Mouse (Mus musculus) right cerebral cortex, postnatal 10 days (tissue): ENCODE measurements around the gene Shmt1.
"Not testable (repeated sequence)": the region's sequence is repeated elsewhere in the genome, so short reads cannot be mapped to it uniquely, and the experiment has no call there.

Experiments
- DNase-seq, 2 experiments: peaks; one replicate each; pipeline ENCODE4 v3.0.0; 2021; ENCODE audit warnings: low spot score in 2 of 2

Gene Shmt1

GRCm38 (mm10) chr11:60811618-60812017, at the start of gene Shmt1:
Gene Shmt1 (minus strand): TSS chr11:60811718.
- DNase-seq, result not testable (repeated sequence)

- no peak for DNase-seq
Observed at GRCm38 (mm10) chr11:60856587-60856986, 45.1 kb upstream of the Shmt1 start.

- DNase-seq, result no peak
Observed at GRCm38 (mm10) chr11:60845415-60845814, 33.9 kb upstream of the Shmt1 start.

DNA sequence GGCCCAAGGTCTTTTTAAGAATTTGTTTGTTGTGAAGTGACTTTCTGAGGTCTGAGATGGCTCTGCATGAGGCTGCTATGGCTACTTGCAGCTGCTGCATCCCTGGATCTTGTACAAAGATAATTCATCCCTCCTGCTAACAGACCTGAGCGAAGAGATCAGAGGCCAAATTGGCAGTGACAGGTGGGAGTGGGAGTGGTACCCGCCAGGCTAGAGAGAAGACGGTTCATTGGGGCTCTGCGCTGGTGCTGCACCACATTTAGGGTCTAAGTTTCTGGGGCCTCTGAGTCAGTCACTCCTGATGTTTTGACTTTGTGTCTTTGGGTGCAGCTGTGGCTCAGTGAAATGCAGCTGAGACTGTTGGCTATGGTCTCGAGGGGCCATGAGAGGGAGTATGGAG, 31.9 kb upstream of the Shmt1 start:
- DNase-seq, result no peak

GRCm38 (mm10) chr11:60841467-60842200, 30.1 kb upstream of the Shmt1 start:
- DNase-seq, result no peak

DNA sequence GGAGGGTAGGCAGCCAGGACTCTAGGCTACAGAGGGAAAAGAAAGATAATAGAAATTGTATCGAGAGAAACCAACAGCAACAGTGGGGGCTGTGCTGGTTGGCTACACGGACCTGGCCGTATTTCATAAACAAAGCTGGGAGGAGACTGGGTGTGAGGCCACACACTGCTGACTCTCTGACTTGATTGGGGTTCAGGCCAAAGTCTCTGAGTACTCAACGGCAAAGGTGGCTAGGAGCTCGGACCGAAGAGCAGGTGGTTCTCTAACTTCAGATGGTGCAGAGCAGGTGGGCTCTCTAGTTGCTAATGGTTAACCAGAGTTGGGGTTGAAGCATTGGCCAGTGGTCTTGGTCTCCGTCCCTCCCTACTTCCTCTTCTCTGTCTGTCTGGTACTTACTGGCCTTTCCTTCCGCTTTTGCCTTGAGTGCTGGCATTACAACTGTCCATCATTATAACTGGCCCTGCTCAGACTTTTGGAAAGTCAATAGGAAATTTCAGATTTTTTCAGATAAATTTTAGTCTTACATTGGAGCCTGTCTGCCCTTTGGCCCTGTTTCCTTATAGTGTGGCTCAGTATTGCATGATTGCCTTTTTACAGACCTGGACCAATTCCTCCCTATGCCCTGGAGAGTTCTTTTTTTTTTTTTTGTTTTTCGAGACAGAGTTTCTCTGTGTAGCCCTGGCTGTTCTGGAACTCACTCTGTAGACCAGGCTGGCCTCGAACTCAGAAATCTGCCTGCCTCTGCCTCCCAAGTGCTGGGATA, 26.3 kb upstream of the Shmt1 start:
- DNase-seq, result no peak

DNA sequence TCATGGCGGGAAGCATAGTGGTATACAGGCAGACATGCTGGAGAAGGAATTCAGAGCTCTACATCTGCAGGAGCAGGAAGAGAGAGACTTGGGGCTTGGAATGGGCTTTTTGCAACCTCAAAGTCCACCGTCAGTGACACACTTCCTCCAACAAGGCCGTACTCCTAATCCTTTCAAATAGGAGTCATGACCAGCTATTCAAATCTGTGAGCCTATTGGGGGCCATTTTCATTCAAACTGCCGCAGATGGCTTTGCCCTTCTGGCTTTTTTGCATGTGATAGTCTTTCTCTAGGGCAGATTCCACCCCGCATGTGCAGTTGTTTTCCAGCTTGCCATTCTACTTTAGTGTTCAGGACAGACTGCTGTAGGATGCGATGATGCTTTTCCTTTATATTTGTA, 25.4 kb upstream of the Shmt1 start:
- no peak for DNase-seq

GRCm38 (mm10) chr11:60830433-60831052, 19.0 kb upstream of the Shmt1 start, which contains the start of gene Dhrs7b:
Gene Dhrs7b (plus strand): TSS chr11:60830631.
- peak; percentile 92 to 95 for DNase-seq

- no peak for DNase-seq
Observed at GRCm38 (mm10) chr11:60828903-60829302, 17.4 kb upstream of the Shmt1 start.

DNA sequence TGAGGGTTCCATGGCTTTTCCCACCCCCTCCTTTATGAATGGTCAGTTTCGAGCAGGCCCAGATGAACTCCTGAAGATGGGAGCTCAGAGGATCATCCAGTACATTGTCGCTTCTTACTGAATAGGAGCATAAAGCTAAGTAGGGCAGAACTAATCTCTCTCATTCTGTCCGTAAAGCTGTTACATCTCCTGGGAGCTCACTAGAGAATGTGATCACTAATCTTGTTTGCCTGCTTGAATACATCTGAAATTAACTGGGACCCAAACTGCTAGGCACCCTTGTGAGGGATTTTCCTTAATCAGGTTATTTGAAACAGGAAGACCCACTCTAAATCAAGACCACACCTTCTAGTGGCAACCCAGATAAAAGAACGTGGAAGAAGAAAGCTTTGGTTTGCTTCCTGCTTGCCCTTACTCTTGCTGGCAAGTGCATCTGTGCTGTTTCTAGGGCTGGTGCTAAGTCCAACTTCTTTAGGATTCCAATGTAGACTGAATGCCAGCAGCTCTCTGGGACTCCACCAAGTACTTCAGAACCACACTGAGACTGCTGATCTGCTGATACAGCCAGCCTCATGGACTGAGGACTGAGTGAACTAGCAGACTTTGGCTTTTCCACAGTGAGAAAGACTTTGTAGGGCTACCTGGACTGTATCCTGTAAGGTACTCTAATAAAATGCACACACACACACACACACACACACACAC, 15.9 kb upstream of the Shmt1 start:
- DNase-seq, result no peak

- DNase-seq, result no peak
Observed at GRCm38 (mm10) chr11:60826700-60827099, 15.2 kb upstream of the Shmt1 start.

DNA sequence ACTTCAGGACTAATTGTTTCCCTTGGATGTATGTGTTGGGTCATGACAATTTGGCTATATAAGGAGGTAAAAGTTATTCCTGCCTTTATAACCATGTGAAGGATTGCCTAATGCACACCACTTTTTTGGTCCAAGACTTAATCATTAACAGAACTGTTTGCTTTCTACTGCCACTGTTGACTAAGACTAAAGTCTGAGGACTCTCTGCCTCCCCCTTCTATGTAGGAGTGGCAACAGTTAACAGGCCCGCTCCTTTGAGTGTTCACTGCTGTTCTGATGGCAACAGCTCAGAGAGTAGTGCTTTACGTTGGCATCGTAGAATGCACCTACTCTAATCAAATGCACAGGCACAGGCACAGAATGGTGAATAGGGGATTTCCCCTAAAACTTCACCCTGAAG, 13.7 kb upstream of the Shmt1 start:
- DNase-seq, result no peak

GRCm38 (mm10) chr11:60823771-60824170, 12.3 kb upstream of the Shmt1 start:
- DNase-seq, result no peak

GRCm38 (mm10) chr11:60816398-60816797, 4.9 kb upstream of the Shmt1 start:
- DNase-seq, result no peak

DNA sequence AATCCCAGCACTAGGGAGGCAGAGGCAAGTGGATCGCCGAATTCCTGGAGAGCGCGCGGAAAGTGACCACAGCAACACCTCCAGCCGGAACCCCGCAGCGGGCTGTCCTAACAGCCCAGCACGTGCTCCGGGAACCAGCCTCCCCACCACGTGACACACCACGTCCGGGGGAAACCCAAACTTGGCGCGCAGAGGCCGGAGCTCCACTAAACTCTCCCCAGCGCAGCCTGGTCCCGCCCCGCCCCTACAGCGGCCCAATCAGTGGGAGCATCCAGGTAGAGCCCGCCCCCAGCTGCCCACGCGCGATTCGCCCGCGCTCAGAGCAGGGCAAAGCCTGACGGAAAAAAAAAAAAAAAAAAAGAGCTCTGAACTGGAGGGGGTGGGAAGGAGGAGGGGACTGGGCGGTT, 461 bp downstream of the Shmt1 start:
- DNase-seq, result peak; percentile 94 to 95

GRCm38 (mm10) chr11:60810046-60810965, 1.2 kb downstream of the Shmt1 start:
- DNase-seq, result no peak

DNA sequence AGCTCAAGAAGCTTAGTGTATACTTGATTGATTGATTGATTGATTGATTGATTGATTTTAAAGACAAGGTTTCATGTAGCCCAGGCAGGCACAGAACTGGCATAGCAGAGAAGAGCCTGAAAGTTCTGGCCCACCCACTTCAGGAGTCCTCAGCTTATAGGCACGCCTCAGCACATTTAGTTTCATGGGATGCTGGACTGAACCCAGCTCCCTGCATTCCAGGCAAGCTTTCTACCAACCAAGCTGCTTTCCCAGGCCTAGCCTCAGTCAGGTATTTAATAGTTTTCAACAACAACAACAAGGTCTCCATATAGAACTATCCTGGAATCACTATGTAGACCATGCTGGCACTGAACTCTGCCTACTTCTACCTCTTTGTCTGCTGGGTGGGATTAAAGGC, 2.0 kb downstream of the Shmt1 start:
- no peak for DNase-seq

DNA sequence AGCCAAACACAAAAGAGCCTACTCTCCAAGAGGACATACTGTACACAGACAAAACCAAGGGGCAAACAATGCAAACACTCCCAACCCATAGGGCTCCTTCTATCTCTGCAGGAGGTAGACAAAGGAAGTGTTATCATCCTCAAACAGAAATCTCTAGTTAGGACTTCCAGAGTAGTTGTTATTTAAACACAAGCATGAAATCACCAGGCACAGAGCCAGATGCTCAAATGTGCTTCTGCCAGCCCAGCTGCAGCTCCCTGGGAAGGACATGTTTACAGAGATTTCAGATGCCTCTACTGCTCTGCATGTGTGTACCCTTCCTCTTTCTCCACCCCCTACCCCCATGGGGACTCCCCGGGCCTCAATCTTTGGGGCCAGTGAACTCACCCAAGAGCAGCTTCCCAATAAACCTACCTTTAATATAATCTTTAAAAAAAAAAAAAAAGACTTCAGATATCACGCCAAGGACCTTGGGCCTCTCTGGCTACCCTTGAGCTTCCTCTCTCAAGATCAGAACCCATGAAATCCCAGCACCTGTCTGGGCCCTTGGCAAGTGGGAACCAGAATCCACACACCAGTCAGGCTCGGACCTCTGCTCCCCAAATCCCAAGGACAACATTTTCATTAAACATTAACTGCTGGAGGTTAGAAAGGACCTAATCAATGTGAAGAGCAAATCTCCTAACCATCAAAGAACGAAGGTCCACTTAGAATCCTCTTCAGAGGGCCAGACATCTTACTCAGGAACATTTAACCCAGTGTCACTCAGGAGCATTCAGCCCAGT, 3.0 kb downstream of the Shmt1 start:
- DNase-seq, result peak; percentile 55 to 58

DNA sequence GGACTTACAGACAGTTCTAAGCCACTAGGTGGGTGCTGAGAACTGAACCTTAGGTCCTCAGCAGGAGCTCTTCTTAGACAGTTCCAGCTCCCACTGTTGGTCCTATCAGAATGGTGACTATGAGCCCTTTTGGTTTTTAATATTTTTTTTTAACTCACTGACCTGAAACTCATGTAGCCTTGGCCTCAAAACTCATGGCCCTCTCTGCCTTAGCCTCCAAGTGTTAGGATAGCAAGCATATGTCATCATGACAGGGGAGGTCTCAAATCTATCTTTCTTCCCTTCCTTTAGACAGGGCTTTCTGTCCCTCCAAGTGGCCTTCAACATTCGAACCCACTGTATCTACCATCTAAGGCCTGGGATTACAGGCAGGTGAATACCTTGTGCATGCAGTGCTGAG, 10.6 kb downstream of the Shmt1 start:
- no peak for DNase-seq

DNA sequence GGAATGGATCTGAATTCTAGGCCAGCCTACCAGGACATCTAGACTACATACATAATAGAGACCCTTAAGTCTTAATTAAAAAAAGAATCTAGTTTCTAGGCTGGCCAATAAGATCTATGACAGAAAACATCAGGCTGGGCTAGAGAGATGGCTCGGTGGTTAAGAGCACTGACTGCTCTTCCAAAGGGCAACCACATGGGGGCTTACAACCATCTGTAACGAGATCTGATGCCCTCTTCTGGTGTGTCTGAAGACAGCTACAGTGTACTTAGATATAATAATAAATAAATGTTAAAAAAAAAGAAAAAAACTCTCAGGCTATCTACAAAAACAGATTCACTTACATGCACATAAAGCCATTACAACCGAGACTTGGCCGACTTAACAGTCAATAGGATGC, 11.5 kb downstream of the Shmt1 start:
- no peak for DNase-seq
